Mouse (Mus musculus): ENCODE results near the gene Poll. TPM values are rescaled to one million over a fixed set of nuclear protein-coding genes. Genes with fewer than 3 reads are reported as not detected.

The Poll gene
- total and polyA plus RNA-seq, 2 experiments from 2014 or later: 11.1 to 17.3 TPM

DNA sequence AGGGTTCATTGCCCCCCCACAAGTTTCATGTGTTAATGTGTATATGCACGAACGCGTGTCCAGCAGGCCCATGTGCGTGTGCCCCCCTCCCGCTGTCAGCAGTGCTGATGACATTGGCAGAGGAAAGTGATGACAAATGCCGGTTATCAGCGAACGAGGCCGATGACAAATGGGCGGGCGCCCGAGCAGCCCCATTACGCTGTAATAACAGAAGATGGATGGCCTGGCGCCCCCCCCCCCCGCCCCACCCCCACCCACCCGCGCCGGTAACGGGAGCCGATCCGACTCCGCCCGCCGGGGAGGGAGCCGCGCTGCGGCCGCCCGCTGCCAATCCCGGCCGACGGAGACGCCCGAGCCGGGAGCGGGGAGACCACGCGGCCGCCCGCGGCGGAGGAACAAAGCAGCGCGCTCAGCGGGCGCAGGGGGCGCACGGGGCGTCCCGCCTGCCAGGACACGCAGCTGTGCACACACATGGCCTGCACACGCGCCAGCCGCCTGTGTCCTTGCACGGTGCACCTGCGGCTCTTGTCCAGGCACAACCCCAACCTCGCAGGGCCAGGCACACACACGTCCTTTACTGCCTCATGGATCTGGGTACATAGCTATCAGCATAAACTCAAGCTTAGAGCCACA lies 18.8 kb downstream of the Poll start:
- Histone ChIP-seq H3K4me1 (ENCODE audit: insufficient read depth, low read length) (peaks cover 8% of the 10 kb centered on the region), H3K27ac (peak overlapping the region; percentile 71), H3K4me3 (ENCODE audit: low read length) (peak overlapping the region; percentile 39), H3K9ac (replicated peaks; ENCODE audit: low read length) (peak overlapping the region; percentile 53), H3K4me2 (ENCODE audit: low read depth, low read length) (peak overlapping the region; percentile 69), H3K27me3 (ENCODE audit: insufficient read depth, low read length) (peaks cover 15% of the 10 kb centered on the region), H3K36me3 (ENCODE audit: insufficient read depth, low read length) (no peaks in the 10 kb centered on the region), H3K9me3 (ENCODE audit: low read length) (no peaks in the 10 kb centered on the region)
- ATAC-seq (peak; percentile 56), DNase-seq (ENCODE audit: low spot score) (peak; percentile 82)
- under 1% methylated on average over 42 of the region's 58 CpGs for WGBS
- no peak for TF ChIP-seq CTCF (IDR thresholded peaks at IDR 0.05; ENCODE audit: low read depth)

DNA sequence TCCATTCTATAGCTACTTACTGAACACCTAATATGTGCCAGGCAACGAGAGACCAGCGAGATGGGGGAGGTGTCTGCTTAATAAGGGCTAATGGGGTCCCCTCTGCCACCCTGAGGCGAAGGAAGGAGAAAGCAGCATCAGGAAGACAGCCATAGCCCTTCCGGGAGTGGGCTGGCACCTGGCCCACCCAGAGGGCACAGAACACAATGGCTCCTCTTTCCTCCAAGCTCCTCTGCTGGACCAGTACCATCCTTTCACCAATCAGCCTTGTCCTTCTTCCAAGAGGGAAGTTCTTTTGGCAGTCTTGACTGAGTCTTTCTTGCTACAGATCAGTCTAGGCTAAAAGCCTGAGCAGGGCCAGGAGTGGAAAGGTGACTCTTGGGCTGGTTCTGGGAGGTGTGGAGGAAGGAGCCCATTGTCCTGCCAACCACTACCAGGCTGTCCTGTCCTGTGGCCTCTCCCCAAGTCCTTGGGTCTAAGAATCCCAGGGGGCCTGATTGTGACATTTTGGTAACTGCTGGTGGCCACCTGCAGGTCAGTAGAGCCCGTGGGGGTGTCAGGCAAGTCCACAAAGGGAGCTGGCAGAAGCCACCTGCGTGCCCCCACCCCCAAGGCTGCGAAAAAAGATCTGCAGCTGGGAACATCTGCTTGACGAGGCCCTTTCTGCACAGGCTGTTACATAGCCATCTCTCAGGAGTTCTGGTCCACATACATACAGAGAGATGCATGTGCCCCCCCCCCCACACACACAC lies 19.5 kb downstream of the Poll start:
- WGBS: 11% methylated on average over 8 of the region's 8 CpGs
- peak; percentile 61 for DNase-seq (ENCODE audit: low spot score)

DNA sequence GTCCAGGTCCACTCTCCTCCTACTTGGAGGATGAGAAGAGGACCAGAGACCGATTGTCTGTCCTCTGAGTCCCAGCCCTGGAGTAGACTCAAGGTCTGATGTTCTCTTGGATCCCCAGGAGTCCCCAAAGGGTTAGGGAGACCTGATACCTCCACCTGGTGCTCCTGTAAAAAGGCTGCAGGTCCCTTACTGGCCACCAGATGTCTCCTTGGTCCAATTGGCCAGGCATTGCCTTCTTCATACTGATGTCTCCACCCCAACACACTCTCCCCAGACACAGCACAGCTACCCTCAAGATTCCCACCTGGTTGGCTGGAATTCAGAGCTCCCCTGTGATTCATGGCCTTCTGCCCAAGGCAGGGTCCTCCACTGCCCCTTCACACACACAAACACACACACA lies 22.8 kb downstream of the Poll start:
- H3K4me1 ChIP-seq (ENCODE audit: insufficient read depth, low read length): peaks cover 8% of the 10 kb centered on the region
- ATAC-seq (no peak), DNase-seq (ENCODE audit: low spot score) (peak; percentile 66)

More for the DNA sequence above, 19.5 kb downstream of the Poll start:
- ATAC-seq: peak; percentile 13; the same call in 1 of the 2 replicates
- Histone ChIP-seq H3K9me3 (ENCODE audit: low read length) (no peaks in the 10 kb centered on the region), H3K27me3 (ENCODE audit: insufficient read depth, low read length) (peaks cover 15% of the 10 kb centered on the region), H3K36me3 (ENCODE audit: insufficient read depth, low read length) (no peaks in the 10 kb centered on the region), H3K4me2 (ENCODE audit: low read depth, low read length) (peak overlapping the region; percentile 69), H3K9ac (replicated peaks; ENCODE audit: low read length) (peak overlapping the region; percentile 53), H3K27ac (peak overlapping the region; percentile 71), H3K4me1 (ENCODE audit: insufficient read depth, low read length) (peaks cover 8% of the 10 kb centered on the region), H3K4me3 (ENCODE audit: low read length) (peak overlapping the region; percentile 39)
- peak; percentile 29; the same call in 1 of the 2 replicates for TF ChIP-seq CTCF (IDR thresholded peaks at IDR 0.05; ENCODE audit: low read depth)

DNA sequence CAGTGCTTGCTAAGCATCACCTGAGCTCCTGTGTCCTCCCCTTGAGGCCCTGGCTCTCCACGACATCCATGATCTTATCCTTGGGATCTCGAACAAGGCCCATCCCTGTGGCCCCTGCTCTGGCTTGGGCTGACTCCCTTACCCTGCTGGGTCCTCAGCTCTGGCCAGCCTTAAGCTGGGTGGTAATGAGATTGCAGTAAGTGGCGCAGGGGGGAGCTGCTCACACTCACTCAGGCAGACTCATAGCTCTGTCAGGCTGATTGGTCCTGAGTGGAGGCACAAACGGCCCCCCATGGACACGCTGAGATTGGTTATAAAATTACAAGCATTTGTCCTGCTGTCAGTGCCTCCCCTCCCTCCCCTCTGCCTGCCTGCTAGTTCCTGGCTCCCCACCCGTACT lies 24.4 kb downstream of the Poll start:
- no peaks in the 10 kb centered on the region for H3K27me3 ChIP-seq (ENCODE audit: insufficient read depth, low read length)
- no peak overlapping the region for H3K4me2 ChIP-seq (ENCODE audit: low read depth, low read length)
- H3K4me1 ChIP-seq (ENCODE audit: insufficient read depth, low read length): peaks cover under 1% of the 10 kb centered on the region; the same call in 1 of the 2 replicates
- H3K9me3 ChIP-seq (ENCODE audit: low read length): no peaks in the 10 kb centered on the region
- WGBS: 53% methylated on average over 6 of the region's 6 CpGs
- H3K4me3 ChIP-seq (ENCODE audit: low read length): no peak overlapping the region
- H3K36me3 ChIP-seq (ENCODE audit: insufficient read depth, low read length): no peaks in the 10 kb centered on the region
- no peak overlapping the region for H3K27ac ChIP-seq
- H3K9ac ChIP-seq (replicated peaks; ENCODE audit: low read length): no peak overlapping the region
- TF ChIP-seq CTCF (IDR thresholded peaks at IDR 0.05; ENCODE audit: low read depth): no peak
- no peak for ATAC-seq
- DNase-seq (ENCODE audit: low spot score): peak; percentile 33

More for the DNA sequence above, 22.8 kb downstream of the Poll start:
- peak; percentile 74 for TF ChIP-seq CTCF (IDR thresholded peaks at IDR 0.05; ENCODE audit: low read depth)
- no peak overlapping the region for H3K9ac ChIP-seq (replicated peaks; ENCODE audit: low read length)
- WGBS: 63% methylated on average over 1 of the region's 1 CpGs
- H3K9me3 ChIP-seq (ENCODE audit: low read length): no peaks in the 10 kb centered on the region
- H3K4me2 ChIP-seq (ENCODE audit: low read depth, low read length): no peak overlapping the region
- H3K4me3 ChIP-seq (ENCODE audit: low read length): no peak overlapping the region
- no peaks in the 10 kb centered on the region for H3K36me3 ChIP-seq (ENCODE audit: insufficient read depth, low read length)
- no peak overlapping the region for H3K27ac ChIP-seq
- H3K27me3 ChIP-seq (ENCODE audit: insufficient read depth, low read length): peaks cover 2% of the 10 kb centered on the region; the same call in 1 of the 2 replicates

DNA sequence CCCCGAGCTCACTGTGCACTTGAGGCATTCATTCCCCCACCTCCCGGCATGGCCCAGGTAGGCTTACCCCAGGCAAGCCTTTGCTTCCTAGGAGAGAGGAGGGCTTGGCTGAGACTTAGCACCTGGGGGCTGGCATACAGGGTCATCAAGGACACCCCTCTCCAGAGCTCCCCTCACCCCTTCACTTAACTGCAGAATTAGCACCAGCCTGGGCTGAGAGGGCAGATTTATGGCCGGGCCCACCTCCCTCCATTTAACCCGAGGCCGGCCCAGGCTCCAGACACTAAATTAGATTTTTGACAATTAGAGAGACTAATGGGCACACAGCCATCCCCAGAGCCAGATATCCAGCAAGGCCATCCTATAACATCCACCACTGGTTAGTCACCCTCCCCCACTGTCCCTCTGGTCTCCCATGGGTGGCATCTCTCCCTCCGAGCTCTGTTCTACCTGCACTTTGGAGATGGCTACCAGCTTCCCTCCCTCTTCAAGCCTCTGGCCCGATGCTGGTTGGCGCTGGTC lies 25.1 kb downstream of the Poll start:
- Histone ChIP-seq H3K27me3 (ENCODE audit: insufficient read depth, low read length) (no peaks in the 10 kb centered on the region), H3K9me3 (ENCODE audit: low read length) (no peaks in the 10 kb centered on the region), H3K4me1 (ENCODE audit: insufficient read depth, low read length) (no peaks in the 10 kb centered on the region), H3K9ac (replicated peaks; ENCODE audit: low read length) (no peak overlapping the region), H3K4me3 (ENCODE audit: low read length) (no peak overlapping the region), H3K27ac (no peak overlapping the region), H3K36me3 (ENCODE audit: insufficient read depth, low read length) (no peaks in the 10 kb centered on the region; the same call in 1 of the 2 replicates), H3K4me2 (ENCODE audit: low read depth, low read length) (no peak overlapping the region)
- DNase-seq (ENCODE audit: low spot score) (no peak), ATAC-seq (no peak)
- 76% methylated on average over 8 of the region's 8 CpGs for WGBS
- TF ChIP-seq CTCF (IDR thresholded peaks at IDR 0.05; ENCODE audit: low read depth): no peak

DNA sequence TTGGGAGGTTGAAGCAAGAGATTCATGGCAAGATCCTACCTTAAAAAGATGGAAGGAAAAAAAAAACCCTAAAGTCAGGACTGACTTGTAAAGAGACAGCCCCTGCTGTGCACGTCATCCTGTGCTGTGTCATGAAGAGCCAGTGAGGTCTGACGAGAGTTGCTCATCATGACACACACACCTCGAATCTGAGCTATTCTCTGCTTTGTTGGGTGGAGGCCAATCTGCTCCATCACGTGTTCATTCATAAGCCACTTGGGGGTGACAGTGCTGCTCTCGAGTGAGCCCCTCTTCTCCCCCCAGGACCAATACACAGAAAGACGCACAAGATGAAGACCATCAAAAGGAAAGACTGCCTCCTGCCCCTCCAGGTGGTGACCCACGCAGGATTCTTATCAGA lies 26.7 kb downstream of the Poll start:
- Histone ChIP-seq H3K27me3 (ENCODE audit: insufficient read depth, low read length) (no peaks in the 10 kb centered on the region), H3K4me1 (ENCODE audit: insufficient read depth, low read length) (no peaks in the 10 kb centered on the region), H3K9me3 (ENCODE audit: low read length) (no peaks in the 10 kb centered on the region), H3K4me3 (ENCODE audit: low read length) (no peak overlapping the region), H3K27ac (no peak overlapping the region), H3K36me3 (ENCODE audit: insufficient read depth, low read length) (peaks cover 14% of the 10 kb centered on the region; the same call in 1 of the 2 replicates), H3K4me2 (ENCODE audit: low read depth, low read length) (no peak overlapping the region), H3K9ac (replicated peaks; ENCODE audit: low read length) (no peak overlapping the region)
- no peak for ATAC-seq
- DNase-seq (ENCODE audit: low spot score): no peak
- WGBS: 61% methylated on average over 7 of the region's 7 CpGs
- TF ChIP-seq CTCF (IDR thresholded peaks at IDR 0.05; ENCODE audit: low read depth): no peak
